Mouse (Mus musculus): ENCODE results near the gene Hist2h2aa2.

DNA sequence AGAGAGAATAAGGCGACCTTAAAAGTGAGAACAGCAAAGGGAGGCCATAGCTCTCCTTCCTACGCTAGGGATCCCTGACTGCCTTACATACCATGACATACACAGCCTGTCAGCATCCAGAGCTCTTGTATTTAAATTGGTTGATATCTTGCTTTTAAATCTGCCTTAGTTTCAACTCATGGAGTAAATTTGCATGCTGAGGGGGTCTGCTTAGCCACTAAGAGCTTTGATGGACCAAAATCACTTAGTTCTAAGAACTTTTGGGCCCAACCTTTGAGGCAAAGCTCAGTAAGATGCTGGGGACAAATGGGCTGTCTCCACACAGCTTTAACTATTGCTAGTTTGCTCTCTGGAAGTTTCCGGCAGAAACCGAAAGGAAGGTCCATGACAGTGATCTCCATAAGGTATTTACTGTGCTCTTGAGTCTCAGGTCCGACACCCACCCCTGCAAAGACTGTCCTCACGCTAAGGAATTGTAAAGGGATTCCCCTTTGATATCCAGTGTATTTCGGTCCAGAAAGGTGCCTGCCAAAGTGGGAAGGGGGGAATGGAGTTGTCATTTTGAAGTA lies 2.7 kb downstream of the Hist2h2aa2 start:
- no peak for TF ChIP-seq CTCF (IDR thresholded peaks at IDR 0.05; ENCODE audit: extremely low read depth, insufficient read depth, low read length)
- no peak for TF ChIP-seq POLR2A (IDR thresholded peaks at IDR 0.05; ENCODE audit: extremely low read depth, insufficient read depth, low read length)
